Mouse (Mus musculus): ENCODE data around the gene Aif1. TPM values are rescaled to one million over a fixed set of nuclear protein-coding genes. Genes with fewer than 3 reads are reported as not detected.

Gene Aif1
- polyA plus RNA-seq, 1 experiment from 2014 or later: 3.9 TPM

DNA sequence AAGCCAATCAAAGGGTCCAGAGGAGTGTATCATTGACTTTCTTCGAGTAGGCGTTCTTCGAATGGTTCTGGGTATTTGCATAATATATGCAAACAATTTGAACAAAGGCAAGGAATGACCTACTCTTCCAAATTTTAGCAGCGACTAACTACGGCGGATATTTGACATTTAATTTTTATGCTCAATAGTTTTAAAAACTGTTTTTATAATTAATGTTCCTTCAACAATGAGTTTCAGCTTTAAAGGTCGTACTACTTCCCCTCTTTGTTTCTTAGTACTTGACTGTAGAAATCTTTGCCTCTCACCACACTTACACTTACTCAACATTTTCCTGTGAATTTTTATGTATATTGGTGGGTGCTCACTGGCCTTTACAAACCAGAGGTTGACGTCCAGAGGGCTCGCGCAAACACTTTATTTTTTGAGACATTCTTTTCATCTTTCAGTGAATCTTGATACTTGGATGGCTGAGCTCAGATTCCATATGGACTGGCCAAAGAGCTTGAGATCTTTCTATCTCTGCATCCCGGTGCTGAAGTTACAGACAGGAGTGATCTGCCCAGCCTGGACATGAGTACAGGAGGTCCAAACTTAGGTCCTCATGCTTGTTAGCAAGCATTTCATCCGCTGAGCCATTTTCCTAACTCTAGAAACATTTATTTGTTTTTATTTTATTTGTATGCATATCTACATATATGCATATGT lies 10.3 kb downstream of the Aif1 start:
- DNase-seq (ENCODE audit: low spot score) (no peak), ATAC-seq (ENCODE audit: insufficient number of reproducible peaks, low FRiP score, low TSS enrichment, low read depth) (no peak)
- Histone ChIP-seq H3K27ac (replicated peaks; ENCODE audit: low read depth, low read length) (peak overlapping the region; percentile 91), H3K27me3 (ENCODE audit: control insufficient read depth, insufficient read depth, low read length) (no peaks in the 10 kb centered on the region), H3K9me3 (ENCODE audit: control insufficient read depth, low read length) (no peaks in the 10 kb centered on the region), H3K4me1 (ENCODE audit: control insufficient read depth, insufficient read depth, low read length) (peaks cover 11% of the 10 kb centered on the region; the same call in 1 of the 2 replicates), H3K36me3 (ENCODE audit: control insufficient read depth, insufficient read depth, low read length) (peaks cover 16% of the 10 kb centered on the region), H3K4me2 (ENCODE audit: low read depth, severe bottlenecking) (peak overlapping the region; percentile 55), H3K9ac (ENCODE audit: low read length) (peak overlapping the region; percentile 57), H3K4me3 (ENCODE audit: low read depth, low read length) (peak overlapping the region; percentile 100)
- WGBS: 27% methylated on average over 12 of the region's 12 CpGs

DNA sequence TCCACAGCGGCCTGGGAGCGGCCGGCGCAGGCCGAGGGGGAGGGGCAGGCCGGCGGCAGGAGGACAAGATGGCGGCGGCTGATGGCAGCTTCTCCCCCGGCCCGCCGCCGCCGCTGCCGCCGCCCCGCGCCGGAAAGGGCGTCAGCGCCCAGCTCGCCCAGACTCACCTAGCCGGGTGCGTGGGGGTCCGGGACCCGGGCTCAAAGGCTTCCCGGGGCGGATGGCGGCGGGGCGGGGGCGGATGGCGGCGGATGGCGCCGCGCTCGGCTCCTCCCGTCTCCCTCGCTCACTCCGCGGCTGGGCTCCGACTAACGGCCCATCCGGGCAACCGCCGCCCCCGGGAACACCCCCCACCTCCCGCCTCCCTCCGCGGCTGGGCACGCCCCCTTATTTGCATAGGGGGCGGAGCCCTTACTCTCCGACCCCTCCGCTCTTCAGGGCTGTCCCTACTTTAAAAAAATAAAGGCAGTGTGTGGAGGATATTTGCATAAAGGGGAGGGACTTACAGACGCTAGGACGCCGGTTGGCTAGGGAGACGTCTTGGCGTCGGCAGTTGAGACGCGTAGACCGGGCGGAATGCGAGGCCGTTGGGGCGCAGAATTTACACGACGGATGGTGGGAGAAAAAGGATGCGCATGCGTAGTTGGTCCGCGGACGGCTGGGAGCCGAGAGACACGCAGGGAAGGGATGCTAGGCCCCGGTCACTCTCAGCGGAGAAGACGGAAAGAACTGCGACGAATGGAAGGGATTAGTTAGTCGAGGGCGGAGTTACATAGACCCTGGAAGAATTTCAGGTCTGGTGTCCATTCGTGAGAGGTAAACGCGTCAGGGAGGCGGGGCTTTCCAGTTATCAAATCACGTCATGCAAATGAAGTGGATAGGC lies 11.1 kb downstream of the Aif1 start, which contains the start of gene Prrc2a:
Gene Prrc2a, minus strand, starts transcription at position 330 of the 883 bp plus-strand sequence.
- Histone ChIP-seq H3K4me3 (ENCODE audit: low read depth, low read length) (peak within 1 kb of the TSS; percentile 100), H3K4me2 (ENCODE audit: low read depth, severe bottlenecking) (peak within 1 kb of the TSS; percentile 96), H3K9ac (ENCODE audit: low read length) (peak within 1 kb of the TSS; percentile 99), H3K36me3 (ENCODE audit: control insufficient read depth, insufficient read depth, low read length) (peaks cover 23% of the 10 kb centered on the region), H3K4me1 (ENCODE audit: control insufficient read depth, insufficient read depth, low read length) (peaks cover 11% of the 10 kb centered on the region; the same call in 1 of the 2 replicates), H3K27ac (replicated peaks; ENCODE audit: low read depth, low read length) (peak within 1 kb of the TSS; percentile 91), H3K27me3 (ENCODE audit: control insufficient read depth, insufficient read depth, low read length) (no peaks in the 10 kb centered on the region), H3K9me3 (ENCODE audit: control insufficient read depth, low read length) (no peaks in the 10 kb centered on the region)
- peak; percentile 98 for DNase-seq (ENCODE audit: low spot score)
- WGBS: under 1% methylated on average over 78 of the region's 89 CpGs
- peak; percentile 98 for ATAC-seq (ENCODE audit: insufficient number of reproducible peaks, low FRiP score, low TSS enrichment, low read depth)

DNA sequence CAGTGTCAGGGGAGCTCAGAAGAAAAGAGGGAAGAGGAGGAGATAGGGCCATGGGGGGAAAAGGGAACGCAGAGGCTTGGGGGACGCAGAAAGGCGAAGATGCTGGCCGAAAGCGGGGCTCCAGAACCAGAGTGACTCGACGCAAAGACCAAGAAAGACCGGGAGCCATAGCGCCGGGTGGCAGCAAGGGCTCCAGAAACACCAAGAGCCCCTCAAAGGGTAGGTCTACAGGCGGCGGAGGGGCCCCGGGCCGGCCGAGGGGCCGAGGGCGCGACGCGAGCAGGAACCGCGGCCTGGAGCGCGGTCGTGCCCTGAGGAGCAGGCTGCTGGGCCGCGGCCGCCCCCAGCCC lies 11.7 kb downstream of the Aif1 start:
- H3K4me3 ChIP-seq (ENCODE audit: low read depth, low read length): peak overlapping the region; percentile 100
- peaks cover 28% of the 10 kb centered on the region for H3K36me3 ChIP-seq (ENCODE audit: control insufficient read depth, insufficient read depth, low read length)
- peak overlapping the region; percentile 99 for H3K9ac ChIP-seq (ENCODE audit: low read length)
- no peaks in the 10 kb centered on the region for H3K9me3 ChIP-seq (ENCODE audit: control insufficient read depth, low read length)
- peak overlapping the region; percentile 91 for H3K27ac ChIP-seq (replicated peaks; ENCODE audit: low read depth, low read length)
- whole genome bisulfite sequencing: 0% methylated on average over 28 of the region's 28 CpGs
- peaks cover 11% of the 10 kb centered on the region; the same call in 1 of the 2 replicates for H3K4me1 ChIP-seq (ENCODE audit: control insufficient read depth, insufficient read depth, low read length)
- no peaks in the 10 kb centered on the region for H3K27me3 ChIP-seq (ENCODE audit: control insufficient read depth, insufficient read depth, low read length)
- DNase-seq (ENCODE audit: low spot score) (no peak), ATAC-seq (ENCODE audit: insufficient number of reproducible peaks, low FRiP score, low TSS enrichment, low read depth) (no peak)
- H3K4me2 ChIP-seq (ENCODE audit: low read depth, severe bottlenecking): peak overlapping the region; percentile 96

DNA sequence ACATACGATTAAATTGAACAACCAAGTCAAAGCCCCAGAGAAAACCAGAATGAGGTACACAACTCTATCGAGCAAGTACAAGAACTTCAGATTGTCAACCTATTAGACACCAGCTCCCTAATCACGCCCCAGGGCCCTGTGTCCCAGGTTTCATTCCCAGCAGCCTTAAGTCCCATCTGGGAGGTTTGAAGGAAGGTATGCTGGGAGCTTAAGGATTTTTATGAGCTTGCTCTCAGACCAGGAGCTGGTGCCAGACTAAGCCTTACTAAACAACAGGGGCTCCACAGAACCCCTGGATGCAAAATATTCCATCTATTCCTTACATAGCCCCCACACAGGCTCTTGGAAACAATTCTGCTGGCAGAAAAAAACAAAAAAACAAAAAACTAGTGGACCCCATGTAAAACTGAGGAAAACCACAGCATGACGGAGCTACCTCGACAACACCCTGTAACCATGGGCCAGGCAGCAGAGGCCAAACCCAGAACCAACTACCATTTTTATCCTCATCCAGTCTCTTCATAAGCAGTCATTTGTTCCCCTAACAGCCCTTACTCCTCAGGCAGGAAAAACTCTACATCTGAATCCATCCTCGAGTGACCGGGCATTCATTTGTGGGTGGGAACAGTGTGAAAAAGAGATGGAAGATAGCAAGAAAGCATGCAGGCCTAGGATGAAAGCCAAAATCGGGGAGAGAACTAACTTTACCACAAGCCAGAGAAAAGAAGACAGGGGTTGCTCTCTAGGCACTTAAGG lies 12.4 kb downstream of the Aif1 start:
- DNase-seq (ENCODE audit: low spot score): no peak
- WGBS: 19% methylated on average over 8 of the region's 8 CpGs

DNA sequence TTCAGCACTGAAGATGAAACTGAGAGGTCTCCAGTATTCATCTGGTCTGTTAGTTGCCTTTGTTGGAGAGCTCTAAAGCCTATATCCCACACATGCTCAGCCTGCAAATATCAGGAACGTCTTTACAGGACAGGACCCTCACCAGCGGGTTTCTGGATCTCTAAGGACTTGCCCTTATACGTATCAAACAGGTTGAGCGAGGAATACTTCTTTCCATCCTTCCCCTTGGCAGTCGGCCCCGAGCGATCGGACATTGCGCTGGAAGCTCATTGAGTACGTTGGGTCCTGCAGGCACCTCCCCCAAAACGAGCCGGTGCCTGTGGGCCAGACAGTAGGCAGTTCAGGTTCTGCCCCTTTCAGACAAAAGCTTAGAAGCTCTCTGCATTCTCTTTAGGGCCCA lies 13.1 kb downstream of the Aif1 start:
- H3K27ac ChIP-seq (replicated peaks; ENCODE audit: low read depth, low read length): no peak overlapping the region
- DNase-seq (ENCODE audit: low spot score): no peak
- no peak for ATAC-seq (ENCODE audit: insufficient number of reproducible peaks, low FRiP score, low TSS enrichment, low read depth)
- peaks cover 42% of the 10 kb centered on the region for H3K36me3 ChIP-seq (ENCODE audit: control insufficient read depth, insufficient read depth, low read length)
- peak overlapping the region; percentile 96 for H3K4me2 ChIP-seq (ENCODE audit: low read depth, severe bottlenecking)
- no peaks in the 10 kb centered on the region for H3K27me3 ChIP-seq (ENCODE audit: control insufficient read depth, insufficient read depth, low read length)
- 74% methylated on average over 12 of the region's 12 CpGs for WGBS
- peaks cover 11% of the 10 kb centered on the region; the same call in 1 of the 2 replicates for H3K4me1 ChIP-seq (ENCODE audit: control insufficient read depth, insufficient read depth, low read length)
- H3K9ac ChIP-seq (ENCODE audit: low read length): peak overlapping the region; percentile 24; the same call in 1 of the 2 replicates
- peak overlapping the region; percentile 100 for H3K4me3 ChIP-seq (ENCODE audit: low read depth, low read length)
- H3K9me3 ChIP-seq (ENCODE audit: control insufficient read depth, low read length): no peaks in the 10 kb centered on the region

More for the DNA sequence above, 12.4 kb downstream of the Aif1 start:
- Histone ChIP-seq H3K9me3 (ENCODE audit: control insufficient read depth, low read length) (no peaks in the 10 kb centered on the region), H3K4me2 (ENCODE audit: low read depth, severe bottlenecking) (peak overlapping the region; percentile 96), H3K27me3 (ENCODE audit: control insufficient read depth, insufficient read depth, low read length) (no peaks in the 10 kb centered on the region), H3K36me3 (ENCODE audit: control insufficient read depth, insufficient read depth, low read length) (peaks cover 35% of the 10 kb centered on the region), H3K4me1 (ENCODE audit: control insufficient read depth, insufficient read depth, low read length) (peaks cover 11% of the 10 kb centered on the region; the same call in 1 of the 2 replicates), H3K4me3 (ENCODE audit: low read depth, low read length) (peak overlapping the region; percentile 100), H3K9ac (ENCODE audit: low read length) (peak overlapping the region; percentile 99), H3K27ac (replicated peaks; ENCODE audit: low read depth, low read length) (peak overlapping the region; percentile 42; the same call in 1 of the 2 replicates)
- no peak for ATAC-seq (ENCODE audit: insufficient number of reproducible peaks, low FRiP score, low TSS enrichment, low read depth)

DNA sequence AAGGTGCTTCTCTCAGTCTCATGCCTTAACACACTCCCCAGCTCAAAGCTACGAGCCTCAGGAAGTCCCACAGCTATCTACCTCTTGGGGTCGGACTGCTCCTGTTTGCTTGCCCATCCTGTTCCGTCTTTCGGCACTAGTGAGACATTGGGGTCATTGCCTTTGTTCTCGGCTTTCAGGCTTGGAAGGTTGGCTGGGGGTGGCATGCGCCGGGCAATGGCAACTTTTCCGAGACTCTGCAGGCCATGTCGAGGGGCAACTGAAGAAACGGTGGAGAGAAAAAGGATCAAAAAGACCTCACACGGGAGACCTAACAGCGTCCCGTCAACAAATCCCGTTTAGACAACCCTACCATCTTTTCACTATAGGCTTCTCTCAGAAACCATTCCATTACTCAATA lies 13.7 kb downstream of the Aif1 start:
- ATAC-seq (ENCODE audit: insufficient number of reproducible peaks, low FRiP score, low TSS enrichment, low read depth): no peak
- Histone ChIP-seq H3K9ac (ENCODE audit: low read length) (peak overlapping the region; percentile 12; the same call in 1 of the 2 replicates), H3K27me3 (ENCODE audit: control insufficient read depth, insufficient read depth, low read length) (no peaks in the 10 kb centered on the region), H3K4me1 (ENCODE audit: control insufficient read depth, insufficient read depth, low read length) (peaks cover 11% of the 10 kb centered on the region; the same call in 1 of the 2 replicates), H3K4me2 (ENCODE audit: low read depth, severe bottlenecking) (peak overlapping the region; percentile 96; the same call in 1 of the 2 replicates), H3K9me3 (ENCODE audit: control insufficient read depth, low read length) (no peaks in the 10 kb centered on the region), H3K27ac (replicated peaks; ENCODE audit: low read depth, low read length) (no peak overlapping the region), H3K4me3 (ENCODE audit: low read depth, low read length) (0 out of 2 replicates have a peak overlapping the region, but pooled peaks have one; percentile 100), H3K36me3 (ENCODE audit: control insufficient read depth, insufficient read depth, low read length) (peaks cover 48% of the 10 kb centered on the region)
- WGBS: 85% methylated on average over 14 of the region's 14 CpGs
- DNase-seq (ENCODE audit: low spot score): no peak

DNA sequence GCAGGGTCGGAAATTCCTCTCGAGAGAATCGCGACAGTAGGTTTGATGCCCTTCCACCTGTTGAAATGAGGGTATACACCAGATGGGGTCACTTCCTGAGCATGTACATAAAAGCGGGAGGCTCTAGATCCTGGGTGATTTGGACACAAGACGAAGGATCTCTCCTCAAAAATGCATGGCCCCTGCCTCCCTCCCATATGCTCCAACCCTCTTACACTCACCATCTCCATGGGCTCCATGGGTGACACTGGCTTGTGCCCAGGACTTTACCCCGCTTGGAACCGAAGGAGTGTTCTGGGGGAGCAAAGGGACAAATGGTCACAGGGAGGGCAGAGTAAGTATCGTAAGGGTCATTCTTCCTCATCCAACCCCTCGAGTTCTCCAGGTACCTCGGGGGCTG lies 14.4 kb downstream of the Aif1 start:
- peaks cover 11% of the 10 kb centered on the region; the same call in 1 of the 2 replicates for H3K4me1 ChIP-seq (ENCODE audit: control insufficient read depth, insufficient read depth, low read length)
- H3K9ac ChIP-seq (ENCODE audit: low read length): no peak overlapping the region
- H3K36me3 ChIP-seq (ENCODE audit: control insufficient read depth, insufficient read depth, low read length): peaks cover 55% of the 10 kb centered on the region
- ATAC-seq (ENCODE audit: insufficient number of reproducible peaks, low FRiP score, low TSS enrichment, low read depth) (no peak), DNase-seq (ENCODE audit: low spot score) (no peak)
- no peak overlapping the region for H3K27ac ChIP-seq (replicated peaks; ENCODE audit: low read depth, low read length)
- peak overlapping the region; percentile 12; the same call in 1 of the 2 replicates for H3K4me3 ChIP-seq (ENCODE audit: low read depth, low read length)
- H3K4me2 ChIP-seq (ENCODE audit: low read depth, severe bottlenecking): 0 out of 2 replicates have a peak overlapping the region, but pooled peaks have one; percentile 20
- 89% methylated on average over 11 of the region's 11 CpGs for WGBS
- H3K9me3 ChIP-seq (ENCODE audit: control insufficient read depth, low read length): no peaks in the 10 kb centered on the region
- no peaks in the 10 kb centered on the region for H3K27me3 ChIP-seq (ENCODE audit: control insufficient read depth, insufficient read depth, low read length)
